Mouse (Mus musculus) adrenal gland (tissue): ENCODE measurements around the gene Atg9b.
"Not testable (repeated sequence)": the region's sequence is repeated elsewhere in the genome, so short reads cannot be mapped to it uniquely, and the experiment has no call there.

ENCODE experiments used
- intact Hi-C: fragments of 180-260 bp; cut with DNase I; formaldehyde crosslinking; loops from one replicate; pipeline ENCODE4 v1.15.1; 2025

The Atg9b gene

DNA sequence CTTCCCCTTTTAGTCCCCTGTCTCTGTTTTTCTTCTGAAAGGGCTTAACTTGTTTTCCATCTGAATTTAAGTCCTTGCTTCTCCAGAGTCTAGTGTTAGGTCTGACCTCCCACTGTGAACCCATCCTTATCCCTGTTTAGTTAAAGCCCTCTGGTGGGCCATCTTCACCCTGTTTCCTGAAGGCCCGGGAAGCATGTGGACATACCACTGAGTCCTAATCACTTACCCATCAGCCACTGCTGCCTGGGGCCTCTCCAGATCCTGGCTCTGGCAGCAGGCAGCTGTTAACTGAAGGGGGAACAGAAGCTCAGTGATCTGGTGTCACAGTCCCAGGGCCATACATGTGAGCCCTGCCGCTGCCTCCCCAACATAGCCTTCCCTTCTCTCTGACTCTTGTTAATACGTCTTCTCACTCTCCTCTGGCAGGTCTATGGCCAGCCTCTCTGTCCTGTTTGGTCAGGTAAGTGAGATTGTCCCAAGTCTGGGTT, 13.5 kb upstream of the Atg9b start:
- intact Hi-C loops, result no loop called here

DNA sequence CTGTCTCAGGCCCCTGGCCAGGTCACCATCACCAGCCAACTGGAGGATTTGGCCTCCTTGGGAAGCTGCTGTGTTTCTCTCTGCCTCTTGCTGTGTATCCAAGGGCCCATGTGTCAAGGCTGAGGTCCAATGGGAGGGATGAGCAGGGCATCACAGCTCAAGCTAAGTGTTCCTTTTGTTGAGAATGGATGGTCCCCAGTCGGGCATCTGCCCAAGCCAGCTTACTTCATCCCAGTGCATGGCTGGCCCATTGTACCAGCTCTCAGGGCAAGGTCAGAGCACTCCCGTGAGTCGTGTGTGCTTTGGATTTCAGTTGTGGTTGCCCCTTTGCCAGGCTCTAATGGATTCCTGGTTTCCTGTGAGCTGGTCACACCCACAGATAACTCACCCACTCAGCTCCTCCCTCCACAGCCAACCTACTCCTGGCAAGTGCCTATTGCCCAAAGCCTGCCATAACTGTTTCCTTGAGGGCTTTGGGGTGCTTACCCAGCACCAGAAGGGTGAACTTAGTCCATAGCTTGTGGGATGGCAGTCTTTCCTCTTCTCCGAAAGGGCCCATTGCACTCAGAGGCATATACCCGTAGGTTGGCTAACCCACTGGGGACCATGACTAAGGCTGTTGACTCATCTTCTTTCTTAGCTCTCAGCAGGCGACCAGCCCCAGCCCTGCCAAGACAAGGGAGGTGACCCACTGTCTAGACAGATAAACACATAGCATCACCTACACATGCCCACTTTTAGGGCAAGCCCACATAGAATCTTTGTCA, 12.8 kb upstream of the Atg9b start:
- intact Hi-C loops, result no loop called here

DNA sequence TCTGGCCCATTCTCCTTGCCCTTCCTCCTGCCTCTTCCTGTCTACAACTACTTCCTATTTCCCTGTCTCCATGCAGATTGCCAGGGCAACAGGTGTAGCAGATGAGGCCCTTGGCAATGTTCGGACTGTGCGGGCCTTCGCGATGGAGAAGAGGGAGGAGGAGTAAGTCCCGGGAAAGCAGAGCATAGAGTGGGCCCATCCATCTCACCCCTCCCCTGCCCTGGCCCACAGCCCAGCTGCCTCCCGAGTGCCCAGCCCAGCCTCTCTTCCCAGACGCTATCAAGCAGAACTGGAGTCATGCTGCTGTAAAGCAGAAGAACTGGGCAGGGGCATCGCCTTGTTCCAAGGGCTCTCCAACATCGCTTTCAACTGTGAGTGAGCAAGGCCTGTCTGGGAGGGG, 10.0 kb upstream of the Atg9b start:
- intact Hi-C loops, result no loop called here

DNA sequence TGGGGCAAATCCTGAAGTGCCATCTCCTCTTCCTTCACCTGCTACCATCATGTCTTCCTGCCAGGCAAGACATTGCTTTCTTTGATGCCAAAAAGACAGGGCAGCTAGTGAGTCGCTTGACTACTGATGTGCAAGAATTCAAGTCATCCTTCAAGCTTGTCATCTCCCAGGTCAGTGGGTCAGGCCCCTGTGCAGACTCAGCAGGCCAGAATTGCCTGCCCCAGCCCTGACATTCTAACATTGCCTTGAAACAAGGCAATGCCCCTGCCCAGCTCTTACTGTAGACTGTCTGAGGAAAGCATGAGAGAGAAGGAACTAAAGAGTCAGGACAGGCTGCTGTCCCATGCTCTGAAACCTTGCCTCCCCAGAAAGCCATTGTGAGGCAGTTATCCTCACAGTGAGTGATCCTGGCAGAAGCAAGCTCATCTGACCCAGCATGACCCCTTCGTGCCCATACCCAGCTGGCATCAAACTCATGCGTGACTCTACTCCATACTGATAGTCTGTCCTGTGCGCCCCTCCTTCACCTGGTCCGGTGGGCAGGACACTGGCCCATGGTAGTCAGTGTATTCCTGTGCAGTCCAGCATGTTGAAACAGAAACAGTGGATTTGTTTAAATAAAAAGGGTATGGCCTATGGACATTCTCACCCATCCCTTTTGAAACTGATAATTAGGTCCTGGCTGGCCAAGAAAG, 9.1 kb upstream of the Atg9b start:
- intact Hi-C loops, result no loop called here

DNA sequence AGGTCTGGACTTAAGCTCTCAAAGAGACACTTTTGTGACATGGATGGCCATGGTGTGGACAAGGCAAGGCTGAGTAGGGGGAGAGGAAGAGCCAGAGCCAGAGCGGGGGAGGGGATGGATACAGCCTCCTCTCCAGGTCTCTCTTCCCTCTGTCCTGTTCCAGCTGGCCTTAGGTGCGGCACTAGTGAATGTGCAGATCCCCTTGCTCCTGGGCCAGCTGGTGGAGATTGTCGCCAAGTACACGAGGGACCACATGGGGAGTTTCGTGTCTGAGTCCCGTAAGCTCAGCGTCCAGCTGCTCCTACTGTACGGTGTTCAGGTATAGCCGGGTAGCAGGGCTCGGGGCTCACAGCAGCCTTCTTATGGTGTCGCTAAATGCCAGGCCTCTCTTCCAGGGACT, 8.4 kb upstream of the Atg9b start:
- intact Hi-C loops, result no loop called here

DNA sequence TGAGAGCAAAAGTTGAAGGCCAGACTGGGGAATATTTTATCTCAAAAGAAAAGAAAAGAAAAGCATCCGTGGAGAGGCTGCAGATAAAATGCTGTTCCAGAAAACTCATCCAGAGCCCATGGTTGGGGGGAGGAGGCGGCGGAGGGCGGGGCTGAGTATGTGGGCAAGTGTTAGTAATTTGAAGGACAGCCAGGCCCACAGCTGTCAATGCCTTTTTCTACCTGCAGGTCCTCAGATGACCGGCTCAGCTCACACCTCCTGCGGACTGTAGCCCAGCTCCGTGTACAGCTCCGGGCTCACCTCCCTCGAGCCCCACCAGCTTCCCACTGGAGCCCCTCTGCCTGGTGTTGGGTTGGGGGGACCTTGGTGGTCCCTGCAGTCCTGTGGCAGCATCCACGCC, 7.7 kb upstream of the Atg9b start:
- intact Hi-C loops, result no loop called here

DNA sequence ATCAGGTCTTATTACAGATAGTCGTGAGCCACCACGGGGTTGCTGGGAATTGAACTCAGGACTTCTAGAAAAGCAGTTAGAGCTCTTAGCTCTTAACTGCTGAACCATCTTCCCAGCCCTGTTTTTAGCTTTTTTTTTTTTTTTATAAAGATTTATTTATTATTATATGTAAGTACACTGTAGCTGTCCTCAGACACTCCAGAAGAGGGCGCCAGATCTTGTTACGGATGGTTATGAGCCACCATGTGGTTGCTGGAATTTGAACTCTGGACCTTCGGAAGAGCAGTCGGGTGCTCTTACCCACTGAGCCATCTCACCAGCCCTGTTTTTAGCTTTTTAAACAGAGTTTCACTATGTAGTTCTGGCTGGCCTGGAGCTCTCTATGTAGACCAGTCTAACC, 4.3 kb upstream of the Atg9b start:
- intact Hi-C loops, result not testable (repeated sequence)

DNA sequence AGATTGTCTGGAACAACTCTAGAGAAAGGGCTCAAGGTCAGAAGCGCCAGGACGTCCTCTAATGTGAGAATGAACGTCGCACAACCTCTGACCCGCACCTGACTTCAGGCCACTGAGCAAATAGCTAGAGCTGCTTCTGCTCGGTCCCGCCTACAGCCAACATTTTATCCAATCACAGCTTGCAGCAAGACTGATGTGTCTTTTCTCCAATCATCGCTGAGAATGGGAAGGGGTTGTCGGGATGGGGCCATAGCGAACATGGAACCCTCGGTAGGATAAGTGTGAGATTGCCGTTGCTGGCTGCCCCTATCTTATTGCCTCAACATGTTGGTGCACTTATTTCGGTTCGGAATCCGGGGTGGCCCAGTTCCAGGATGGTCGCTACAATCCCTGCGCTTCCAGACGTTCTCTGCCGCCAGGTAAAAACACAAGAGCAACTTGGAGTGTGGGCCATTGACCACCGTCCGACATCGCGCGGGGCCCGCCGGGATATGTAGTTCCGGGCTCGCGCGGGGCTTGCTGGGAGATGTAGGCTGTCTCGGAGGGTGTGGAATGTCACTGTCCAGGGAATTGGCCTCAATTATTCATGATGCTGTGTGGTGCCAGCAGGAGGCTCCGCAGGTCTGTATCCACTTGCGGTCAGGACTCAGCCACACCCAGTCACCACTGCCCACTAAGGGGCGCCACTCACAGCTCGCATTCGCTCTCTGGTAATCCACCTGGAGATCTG, 2.4 kb upstream of the Atg9b start:
- intact Hi-C loops, result no loop called here

DNA sequence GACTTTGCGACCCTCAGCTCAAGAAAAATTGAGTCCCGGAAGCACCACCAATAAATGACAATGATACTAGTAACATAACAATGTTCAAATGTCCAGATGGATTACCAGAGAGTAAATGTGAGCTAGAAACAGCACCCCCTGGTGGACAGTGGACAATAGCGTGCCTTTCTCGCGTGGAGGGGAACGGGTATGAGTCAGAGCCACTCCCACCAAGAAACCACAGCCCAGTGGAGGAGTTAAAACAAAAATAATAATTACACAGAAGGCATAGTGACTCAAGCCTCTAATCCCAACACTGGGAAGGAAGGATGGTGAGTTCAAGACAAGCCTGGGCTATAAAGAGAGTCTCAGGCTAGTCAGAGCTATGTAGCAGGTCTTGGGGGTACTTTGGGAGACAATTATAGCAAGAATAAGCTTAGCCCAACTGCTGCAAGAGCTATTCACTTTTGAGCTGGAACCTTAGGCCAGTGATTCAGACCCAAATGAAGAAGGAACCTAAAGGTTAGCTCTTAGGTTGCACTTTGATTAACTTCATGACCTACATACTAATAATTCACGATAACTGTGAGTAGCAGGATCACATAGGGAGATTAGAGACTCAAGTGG, 1.6 kb upstream of the Atg9b start, which contains the start of gene Abcb8:
Abcb8 (plus strand) TSS at position 272 of the 606 bp plus-strand sequence.
- intact Hi-C loops, result no loop called here

DNA sequence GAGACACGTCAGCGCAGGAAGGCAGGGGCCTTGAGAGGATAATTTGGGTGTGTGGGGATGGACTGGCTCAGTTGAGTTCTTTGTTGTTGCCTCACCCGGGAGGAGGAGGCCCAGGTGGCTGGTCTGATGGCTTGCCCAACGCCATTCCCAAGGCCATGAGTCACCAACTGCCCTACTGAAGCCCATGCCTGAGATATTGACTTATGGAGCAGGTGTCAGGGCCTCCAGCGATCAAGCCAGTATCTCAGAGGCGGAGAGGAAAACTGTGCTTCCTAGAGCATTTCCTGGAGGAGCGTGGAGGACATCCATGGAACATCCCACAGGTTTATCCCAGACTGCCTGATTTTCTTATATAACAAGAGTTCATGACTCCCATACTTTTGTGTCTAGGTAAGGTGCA, 781 bp upstream of the Atg9b start:
- intact Hi-C loops, result no loop called here

DNA sequence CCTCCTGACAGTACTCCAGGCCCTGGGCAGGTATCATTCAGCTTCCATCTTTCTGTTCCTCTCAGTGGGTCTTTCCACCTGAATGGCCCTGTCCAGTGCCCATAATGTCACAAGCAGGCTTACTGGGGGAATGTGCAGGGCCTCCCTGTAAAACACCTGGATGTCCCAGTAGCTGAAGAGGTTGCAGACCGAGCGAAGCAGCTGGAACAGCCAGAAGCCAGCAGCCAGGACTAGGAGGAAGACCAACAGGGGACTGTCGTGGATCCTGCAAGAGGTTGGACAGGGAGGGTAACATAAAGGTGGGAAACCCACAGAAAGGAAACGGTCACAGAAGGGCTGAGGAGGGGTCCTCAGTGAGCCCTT, 2.3 kb downstream of the Atg9b start:
- intact Hi-C loops, result no loop called here

DNA sequence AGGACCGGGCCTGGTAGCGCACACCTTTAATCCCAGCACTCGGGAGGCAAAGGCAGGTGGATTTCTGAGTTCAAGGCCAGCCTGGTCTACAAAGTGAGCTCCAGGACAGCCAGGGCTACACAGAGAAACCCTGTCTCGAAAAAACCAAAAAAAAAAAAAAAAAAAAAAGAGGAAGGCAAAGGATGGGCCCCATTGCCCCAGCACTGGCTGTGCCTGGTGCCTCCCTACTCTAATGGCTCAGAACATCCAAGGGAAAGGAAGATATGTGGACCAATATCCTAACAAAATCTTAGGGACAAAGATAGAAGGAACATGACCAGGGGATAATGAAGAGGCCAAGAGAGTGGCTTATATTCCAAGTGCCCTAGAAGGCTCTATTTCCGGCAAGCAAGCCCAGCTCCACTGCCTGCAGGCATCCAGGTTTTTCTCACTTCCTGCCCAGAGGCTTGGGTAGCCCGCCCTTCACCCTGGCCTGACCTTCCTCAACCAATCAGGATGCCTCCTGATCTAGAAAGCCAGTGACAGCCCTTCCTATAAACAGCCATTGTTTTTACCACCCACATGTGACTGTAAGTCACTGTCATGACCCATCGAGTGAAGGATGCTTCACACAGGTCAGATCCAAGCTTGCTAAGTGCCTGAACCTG, 2.8 kb downstream of the Atg9b start:
- intact Hi-C loops, result no loop called here

DNA sequence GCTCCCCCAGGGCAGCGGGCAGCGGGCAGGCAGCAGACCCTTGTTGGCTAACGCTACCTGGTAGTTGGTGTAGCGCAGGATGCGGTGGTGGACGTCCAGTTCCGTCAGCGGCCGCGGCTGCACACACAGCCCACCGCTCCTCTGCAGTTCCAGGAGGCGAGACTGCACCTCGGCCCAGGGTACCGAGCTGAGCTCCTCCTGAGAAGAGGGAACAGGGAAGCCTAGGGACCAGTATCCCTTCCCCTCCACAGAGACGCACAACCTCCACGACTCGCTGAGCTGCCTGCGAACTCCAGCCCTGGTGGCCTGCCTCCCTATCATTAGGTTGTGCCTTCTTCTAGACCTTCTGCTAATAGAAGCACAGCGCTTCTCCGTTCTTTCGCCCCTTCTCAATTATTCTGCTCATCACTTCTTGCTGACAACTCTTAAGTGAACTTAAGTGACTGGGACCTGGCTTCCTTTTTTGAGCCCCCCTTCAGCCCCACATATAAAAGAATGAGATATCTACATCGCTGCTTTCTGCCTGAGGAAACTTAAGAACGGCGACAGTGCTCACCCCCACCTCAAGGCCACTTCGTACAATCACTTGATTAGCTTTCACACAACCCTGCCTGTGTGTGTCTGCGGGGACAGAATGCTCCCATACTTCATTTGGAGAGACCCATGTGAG, 3.6 kb downstream of the Atg9b start:
- intact Hi-C loops, result no loop called here

DNA sequence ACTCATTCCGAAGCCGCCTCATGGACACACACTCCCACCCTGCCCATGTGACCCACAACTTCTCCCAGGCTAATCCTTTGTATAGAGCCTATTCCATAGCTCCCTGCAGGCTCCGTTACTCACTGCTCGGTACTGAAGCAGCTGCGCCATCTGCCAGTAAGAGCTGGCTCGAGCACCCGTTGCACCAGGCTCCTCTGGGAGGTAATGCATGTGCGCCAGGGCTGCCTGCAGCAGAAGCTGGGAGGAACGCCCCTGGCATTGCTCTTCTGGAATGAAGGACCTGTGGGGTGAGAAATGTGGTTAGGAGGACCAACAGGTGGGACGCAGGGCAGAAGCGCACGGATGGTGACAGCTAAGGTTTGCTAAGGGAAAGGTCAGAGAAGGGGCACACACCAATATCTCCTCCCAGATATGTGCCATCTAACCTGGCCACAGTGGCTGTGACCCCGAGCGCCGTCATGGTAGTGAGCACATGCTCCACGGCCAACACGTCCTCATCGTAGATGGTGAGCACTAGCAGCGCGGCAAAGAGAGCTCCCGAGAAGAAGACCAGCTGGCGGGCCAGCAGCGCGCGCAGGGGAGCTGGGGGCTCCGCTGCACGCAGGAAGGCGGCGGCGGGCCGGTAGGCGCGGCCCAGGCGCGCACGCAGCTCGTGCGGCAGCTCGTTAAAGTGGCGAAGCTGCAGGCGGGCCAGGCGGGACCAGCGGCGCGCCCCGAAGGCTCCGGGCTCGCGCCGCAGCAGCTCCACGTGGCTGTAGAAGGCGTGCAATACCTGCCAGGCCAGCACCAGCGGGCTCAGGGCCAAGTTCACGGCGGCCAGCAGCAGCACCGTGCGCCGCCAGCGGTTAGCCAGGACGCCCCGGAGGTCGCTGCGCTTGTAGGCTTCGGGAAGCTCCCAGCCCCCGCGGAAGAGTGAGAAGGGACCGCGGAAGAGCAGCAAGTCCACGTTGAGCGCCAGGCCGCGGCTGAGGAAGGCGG, 4.4 kb downstream of the Atg9b start:
- intact Hi-C loops, result no loop called here

DNA sequence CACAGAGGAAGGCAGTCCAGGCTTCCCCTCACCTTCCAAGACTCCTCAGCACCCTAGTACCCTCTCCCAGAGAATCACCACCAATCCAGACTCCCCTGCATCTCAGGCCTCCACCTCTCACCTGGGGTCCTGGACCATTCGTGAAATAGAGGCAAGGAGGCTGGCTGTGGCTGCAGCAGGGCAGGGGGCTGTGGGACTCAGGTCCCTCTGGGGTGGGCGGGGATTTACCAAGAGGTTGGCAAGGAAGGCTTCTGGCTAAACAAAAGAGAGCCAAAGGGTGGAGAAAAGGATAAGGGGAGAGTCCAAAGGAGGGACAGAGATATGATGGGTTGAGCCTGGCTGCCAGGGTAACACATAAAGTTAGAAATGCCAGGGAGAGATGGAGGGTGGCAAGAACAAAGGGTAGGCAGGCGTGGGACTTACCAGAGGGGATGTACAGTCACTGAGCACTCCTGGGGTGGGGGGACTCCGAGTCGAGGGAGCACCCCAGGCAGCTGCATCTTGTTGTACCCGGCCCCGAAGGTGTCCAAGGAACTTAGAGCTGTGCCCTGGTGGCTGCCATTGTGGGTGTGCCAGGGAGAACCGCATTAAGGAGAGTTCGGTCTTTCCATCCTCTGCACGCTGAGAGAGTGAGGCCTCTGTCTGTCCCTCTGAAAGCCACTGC, 5.9 kb downstream of the Atg9b start:
- intact Hi-C loops, result no loop called here

DNA sequence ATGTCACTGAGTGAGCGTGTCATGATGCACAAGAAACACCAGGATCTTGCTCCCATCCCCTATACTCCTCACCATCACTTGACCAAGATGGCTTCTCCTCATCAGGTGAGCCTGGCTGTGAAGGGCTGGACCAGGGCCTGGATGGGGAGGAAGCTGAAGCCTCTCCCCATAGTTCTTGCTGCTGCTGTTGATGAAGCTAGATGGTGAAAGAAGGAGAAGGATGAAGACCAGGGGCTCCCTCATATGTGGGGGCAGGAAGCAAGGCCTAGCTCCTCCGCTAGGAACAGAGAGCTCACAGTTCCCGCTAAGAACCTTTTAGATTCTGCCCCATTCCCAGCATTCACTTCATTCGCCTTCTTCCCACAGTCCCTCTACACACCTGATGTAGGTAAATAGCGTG, 6.6 kb downstream of the Atg9b start:
- intact Hi-C loops, result no loop called here

DNA sequence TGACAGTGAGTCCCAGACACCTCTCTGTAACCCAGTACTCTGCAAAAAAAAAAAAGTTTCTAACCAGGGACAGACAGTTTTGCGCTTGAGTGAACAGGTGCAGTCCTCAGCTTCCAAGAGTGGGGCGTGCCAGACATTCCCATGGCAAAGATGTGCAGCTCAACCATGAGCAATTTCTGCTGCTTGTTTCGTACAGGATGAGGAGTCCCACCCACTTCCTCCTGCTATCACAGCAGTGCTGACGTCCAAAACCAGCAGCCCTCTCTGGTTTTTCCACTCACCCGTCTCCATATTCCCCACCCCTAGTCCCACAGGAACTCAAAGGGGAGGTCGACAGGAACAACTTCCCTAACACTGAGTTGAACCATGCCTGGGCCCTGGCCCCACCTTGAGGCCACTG, 7.5 kb downstream of the Atg9b start:
- intact Hi-C loops, result no loop called here

DNA sequence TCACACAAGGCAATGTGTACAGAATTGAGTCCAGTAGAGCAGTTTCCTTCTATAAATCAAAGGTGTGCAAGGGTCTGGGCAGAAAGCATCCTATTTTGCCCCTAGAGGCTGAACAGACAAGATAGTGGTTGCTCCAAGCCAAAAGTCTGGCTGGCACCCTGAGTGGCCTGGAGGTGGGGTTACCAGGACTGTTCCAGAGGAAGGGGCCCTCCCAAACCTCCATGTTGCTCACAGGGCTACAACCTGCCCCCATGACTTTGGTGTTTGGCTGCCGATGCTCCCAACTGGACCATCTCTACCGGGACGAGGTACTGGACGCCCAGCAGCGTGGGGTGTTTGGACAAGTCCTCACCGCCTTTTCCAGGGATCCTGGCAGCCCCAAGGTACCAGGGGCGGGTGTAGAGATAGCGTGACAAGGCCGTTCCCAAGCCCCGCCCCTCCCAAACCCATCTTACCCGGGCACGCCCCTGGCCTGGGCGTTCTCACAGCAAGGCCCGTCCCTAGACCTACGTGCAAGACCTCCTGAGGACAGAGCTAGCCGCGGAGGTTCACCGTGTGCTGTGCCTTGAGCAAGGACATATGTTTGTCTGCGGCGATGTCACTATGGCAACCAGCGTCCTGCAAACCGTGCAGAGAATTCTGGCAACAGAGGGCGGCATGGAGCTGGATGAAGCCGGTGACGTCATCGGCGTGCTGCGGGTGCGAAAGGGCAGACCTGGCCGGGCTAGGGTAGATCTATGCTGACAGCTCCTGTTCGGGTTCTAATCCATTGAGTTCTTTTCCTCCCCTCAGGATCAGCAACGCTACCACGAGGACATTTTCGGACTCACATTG, 8.7 kb downstream of the Atg9b start:
- intact Hi-C loops, result no loop called here
